Mouse (Mus musculus) hindbrain, embryonic 15.5 days (tissue): ENCODE results near the gene Tmem129. TPM values are rescaled to one million over a fixed set of nuclear protein-coding genes. Genes with fewer than 3 reads are reported as not detected.

ENCODE experiments used
- ATAC-seq: fragments of 200-750 bp; cut with Nextera tagmentation; 2 replicates; pipeline ENCODE4 v1.8.0; 2017; ENCODE audit warnings: low read depth, moderate number of reproducible peaks, moderate TSS enrichment; ENCODE audit not compliant: low FRiP score
- H3K27ac ChIP-seq: fragments of 300-500 bp; sonication (generic); replicated peaks from 2 replicates; pipeline ENCODE4 v1.5.1; 2015; ENCODE audit warnings: mild to moderate bottlenecking, inconsistent platforms
- H3K27me3 ChIP-seq: fragments of 300-500 bp; sonication (generic); 2 replicates; pipeline ENCODE4 v1.6.1; 2015; ENCODE audit warnings: control low read depth, inconsistent platforms
- H3K36me3 ChIP-seq: fragments of 300-500 bp; sonication (generic); 2 replicates; pipeline ENCODE4 v1.6.1; 2015; ENCODE audit warnings: control low read depth, inconsistent platforms
- H3K4me1 ChIP-seq: fragments of 300-500 bp; sonication (generic); replicated peaks from 2 replicates; pipeline ENCODE4 v1.6.1; 2015; ENCODE audit warnings: control low read depth, inconsistent platforms
- H3K4me2 ChIP-seq: fragments of 300-500 bp; sonication (generic); 2 replicates; pipeline ENCODE4 v1.6.1; 2015; ENCODE audit warnings: moderate library complexity, mild to moderate bottlenecking, inconsistent platforms
- H3K4me3 ChIP-seq: fragments of 300-500 bp; sonication (generic); 2 replicates; pipeline ENCODE4 v1.5.1; 2015; ENCODE audit warnings: mild to moderate bottlenecking, inconsistent platforms
- H3K9ac ChIP-seq: fragments of 300-500 bp; sonication (generic); 2 replicates; pipeline ENCODE4 v1.6.1; 2015; ENCODE audit warnings: inconsistent platforms
- H3K9me3 ChIP-seq: fragments of 300-500 bp; sonication (generic); 2 replicates; pipeline ENCODE4 v1.6.1; 2016; ENCODE audit warnings: control low read depth, inconsistent platforms
- WGBS: fragments of 180-500 bp; shearing (Covaris S2); methylation state at CpG from one replicate; pipeline ENCODE4 v1.1.7; 2015; 5-methylcytosine and 5-hydroxymethylcytosine counted together
- polyA plus RNA-seq: library from polyadenylated mRNA; unstranded; fragments of >200 nt; fragmentation: Nextera tagmentation; extraction: Ambion mirVana; gene quantifications from 2 replicates; pipeline ENCODE4 v1.2.1, GENCODE M21; 2015

The Tmem129 gene
- polyA plus RNA-seq, 1 experiment from 2014 or later, result 31.4 TPM

DNA sequence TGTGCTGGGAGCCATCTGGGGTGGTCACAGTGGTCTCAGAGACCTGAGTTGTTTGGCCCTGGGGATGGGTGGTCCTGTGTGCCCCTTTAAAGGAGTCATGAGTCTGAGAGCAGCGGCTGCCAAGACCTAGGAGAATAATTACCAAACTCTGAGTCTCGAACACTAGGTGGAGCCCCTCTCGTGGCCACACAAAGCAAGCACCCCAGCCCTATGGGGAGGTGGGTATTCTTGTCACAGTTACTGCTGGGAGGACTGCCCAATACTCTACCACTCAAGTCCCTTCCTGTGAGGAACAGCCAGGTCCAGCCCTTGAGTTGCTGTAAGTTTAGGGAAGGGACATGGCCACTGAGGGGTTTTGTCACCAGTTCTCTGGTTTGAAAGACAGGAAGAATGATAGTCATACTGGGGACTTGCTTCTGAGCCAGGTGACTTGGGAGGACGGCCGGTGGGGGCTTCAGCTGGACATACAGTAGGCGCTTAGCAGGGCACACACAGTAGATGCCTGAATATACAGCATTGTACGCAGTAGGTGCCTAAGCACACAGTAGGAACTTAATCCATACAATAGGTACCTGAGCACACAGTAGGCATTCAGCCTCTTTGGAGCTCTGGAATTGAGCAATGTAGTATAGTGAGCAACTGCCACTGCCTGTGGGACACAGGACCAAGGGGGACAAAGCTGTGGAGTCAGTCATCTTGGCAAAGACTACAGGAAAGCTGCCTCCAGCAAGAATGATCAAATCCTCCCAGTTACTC is 25.9 kb upstream of the Tmem129 start:
- Histone ChIP-seq H3K27ac (no peak overlapping the region), H3K4me1 (peaks cover 6% of the 10 kb centered on the region), H3K27me3 (peaks cover 4% of the 10 kb centered on the region; the same call in 1 of the 2 replicates), H3K9me3 (no peaks in the 10 kb centered on the region), H3K4me2 (no peak overlapping the region), H3K36me3 (no peaks in the 10 kb centered on the region), H3K9ac (no peak overlapping the region), H3K4me3 (no peak overlapping the region)
- WGBS, result 51% methylated on average over 7 of the region's 7 CpGs
- ATAC-seq, result peak; percentile 53; the same call in 1 of the 2 replicates

DNA sequence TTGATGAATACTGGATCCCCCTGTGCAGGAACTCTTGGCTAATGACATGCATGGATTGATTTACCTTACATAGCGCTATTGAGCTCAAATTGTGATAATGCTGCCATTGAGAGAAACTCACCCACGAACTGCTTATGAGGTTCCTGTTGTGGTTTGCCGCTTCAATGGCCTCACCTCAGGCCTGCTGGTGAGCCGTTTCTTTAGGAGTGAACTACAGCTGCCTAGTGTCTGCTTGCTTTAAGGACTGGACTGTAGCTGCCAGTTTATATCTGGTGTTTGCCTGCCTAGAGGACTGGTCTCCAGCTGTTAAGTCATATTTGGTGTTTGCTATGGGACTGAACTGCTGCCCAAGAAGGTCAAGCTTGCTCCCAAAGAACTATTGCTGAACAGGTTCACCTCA is 24.7 kb upstream of the Tmem129 start:
- no peak for ATAC-seq
- Histone ChIP-seq H3K4me3 (no peak overlapping the region), H3K9ac (no peak overlapping the region), H3K27me3 (peaks cover 4% of the 10 kb centered on the region; the same call in 1 of the 2 replicates), H3K4me2 (no peak overlapping the region), H3K4me1 (no peaks in the 10 kb centered on the region), H3K27ac (no peak overlapping the region), H3K36me3 (no peaks in the 10 kb centered on the region), H3K9me3 (no peaks in the 10 kb centered on the region)
- WGBS, result 74% methylated on average over 4 of the region's 4 CpGs

DNA sequence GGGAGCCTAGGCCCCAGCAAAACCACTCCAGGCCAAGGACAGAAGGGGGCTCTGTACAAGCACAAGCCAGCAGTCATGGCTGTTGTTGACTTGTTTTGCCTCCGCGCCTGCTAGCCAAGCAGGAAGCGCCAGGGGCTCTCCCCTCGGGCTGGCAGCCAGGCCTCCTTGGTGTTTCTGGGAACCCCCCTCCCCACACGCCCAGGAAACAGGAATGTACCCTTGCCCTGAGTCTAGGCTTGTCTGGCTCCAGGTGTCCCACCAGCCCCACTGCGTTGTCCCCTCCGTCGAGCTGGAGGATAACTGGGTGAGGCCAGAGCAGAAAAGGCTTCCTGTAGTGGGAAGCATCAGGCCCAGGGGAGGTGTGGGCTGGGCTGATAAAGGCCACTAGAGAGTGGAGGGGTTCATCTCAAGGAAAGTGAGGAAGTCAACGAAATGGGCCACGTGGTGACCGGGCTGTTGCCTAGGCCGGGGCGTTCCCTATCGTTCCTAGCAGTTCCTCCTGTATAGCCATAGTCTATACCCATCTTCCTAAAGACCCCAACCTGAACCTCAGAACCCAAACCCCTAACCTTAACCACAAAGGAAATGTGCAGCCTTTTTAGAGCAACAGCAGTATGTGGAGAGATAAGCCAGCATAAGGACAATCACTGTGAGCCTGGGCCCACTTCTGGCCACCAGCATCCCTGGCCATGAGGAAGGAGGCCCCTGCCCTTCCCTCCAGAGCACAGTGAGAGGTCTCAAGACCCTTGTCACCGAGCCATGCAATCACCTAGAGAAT is 23.6 kb upstream of the Tmem129 start:
- ATAC-seq, result no peak
- Histone ChIP-seq H3K9ac (no peak overlapping the region), H3K4me3 (no peak overlapping the region), H3K27me3 (peaks cover 4% of the 10 kb centered on the region; the same call in 1 of the 2 replicates), H3K4me1 (no peaks in the 10 kb centered on the region), H3K9me3 (no peaks in the 10 kb centered on the region), H3K4me2 (no peak overlapping the region), H3K36me3 (no peaks in the 10 kb centered on the region), H3K27ac (no peak overlapping the region)
- WGBS, result 76% methylated on average over 15 of the region's 15 CpGs

DNA sequence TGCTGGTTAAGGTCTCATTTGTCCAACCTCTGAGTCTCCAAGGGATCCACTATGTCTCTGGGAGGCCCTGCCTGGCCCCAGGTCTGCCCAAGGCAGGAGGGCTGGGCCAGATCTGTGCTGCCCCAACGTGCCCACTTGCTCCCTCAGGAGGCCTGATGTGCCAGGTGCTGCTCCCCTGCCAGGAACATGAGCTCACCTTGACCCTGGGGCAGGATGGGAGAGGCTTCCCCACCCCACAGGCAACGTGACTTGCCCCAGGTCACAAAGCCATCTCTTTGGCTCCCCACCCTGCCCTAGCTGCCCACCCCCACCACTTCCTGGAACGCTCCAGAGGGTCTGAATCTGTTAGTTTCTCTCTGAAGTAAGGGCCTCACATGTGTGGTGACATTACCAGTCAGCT is 22.8 kb upstream of the Tmem129 start:
- 59% methylated on average over 3 of the region's 3 CpGs for WGBS
- H3K27ac ChIP-seq, result no peak overlapping the region
- ATAC-seq, result no peak
- no peak overlapping the region for H3K4me2 ChIP-seq
- H3K9me3 ChIP-seq, result no peaks in the 10 kb centered on the region
- H3K4me3 ChIP-seq, result no peak overlapping the region
- H3K4me1 ChIP-seq, result no peaks in the 10 kb centered on the region
- H3K36me3 ChIP-seq, result no peaks in the 10 kb centered on the region
- no peak overlapping the region for H3K9ac ChIP-seq
- peaks cover 4% of the 10 kb centered on the region; the same call in 1 of the 2 replicates for H3K27me3 ChIP-seq

DNA sequence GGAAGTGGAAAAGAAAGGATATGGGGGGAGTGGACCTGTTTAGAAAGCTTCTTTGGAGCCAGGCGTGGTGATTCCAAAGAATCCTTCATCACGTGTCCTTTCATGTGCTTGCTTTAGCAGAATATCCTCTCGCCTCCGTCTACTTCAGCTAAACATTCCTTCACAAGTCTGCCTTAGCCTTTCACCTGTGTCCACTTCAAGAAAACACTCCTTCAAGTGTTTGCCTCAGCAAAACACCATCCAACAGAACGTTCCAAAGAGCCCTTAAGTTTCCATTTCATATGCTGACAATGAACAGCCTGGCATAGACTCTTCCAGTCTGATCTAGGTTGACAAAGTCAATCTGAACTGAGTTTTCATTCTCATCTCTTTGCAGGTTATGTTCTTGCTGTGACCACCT is 20.0 kb upstream of the Tmem129 start:
- Histone ChIP-seq H3K27me3 (no peaks in the 10 kb centered on the region), H3K4me1 (peaks cover 12% of the 10 kb centered on the region), H3K4me2 (no peak overlapping the region), H3K36me3 (no peaks in the 10 kb centered on the region), H3K9ac (no peak overlapping the region), H3K4me3 (no peak overlapping the region), H3K9me3 (no peaks in the 10 kb centered on the region), H3K27ac (no peak overlapping the region)
- WGBS, result 86% methylated on average over 5 of the region's 5 CpGs
- no peak for ATAC-seq

DNA sequence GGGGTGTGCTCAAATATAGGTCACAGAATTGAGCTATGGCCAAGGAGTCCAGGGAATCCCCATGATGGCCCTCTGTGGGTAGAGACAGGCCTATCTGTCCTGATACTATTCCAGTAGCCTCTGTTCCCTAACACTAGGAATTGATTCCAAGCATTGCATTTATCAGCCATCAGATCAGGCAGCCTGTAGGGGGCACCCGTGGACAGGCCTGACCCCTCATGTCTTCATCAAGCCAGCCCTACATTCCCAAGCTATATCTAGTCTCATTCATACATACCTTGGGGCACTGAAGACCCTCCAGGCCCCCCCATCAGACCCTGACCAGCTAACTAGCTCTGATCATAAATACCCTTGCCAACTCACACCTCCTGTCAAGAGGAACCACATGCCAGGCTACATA is 17.7 kb upstream of the Tmem129 start:
- ATAC-seq, result no peak; the same call in 1 of the 2 replicates
- WGBS, result 3% methylated on average over 1 of the region's 1 CpGs
- Histone ChIP-seq H3K27me3 (no peaks in the 10 kb centered on the region), H3K9ac (no peak overlapping the region), H3K4me2 (no peak overlapping the region), H3K36me3 (no peaks in the 10 kb centered on the region), H3K4me3 (no peak overlapping the region), H3K27ac (no peak overlapping the region), H3K9me3 (no peaks in the 10 kb centered on the region), H3K4me1 (peaks cover 12% of the 10 kb centered on the region)

DNA sequence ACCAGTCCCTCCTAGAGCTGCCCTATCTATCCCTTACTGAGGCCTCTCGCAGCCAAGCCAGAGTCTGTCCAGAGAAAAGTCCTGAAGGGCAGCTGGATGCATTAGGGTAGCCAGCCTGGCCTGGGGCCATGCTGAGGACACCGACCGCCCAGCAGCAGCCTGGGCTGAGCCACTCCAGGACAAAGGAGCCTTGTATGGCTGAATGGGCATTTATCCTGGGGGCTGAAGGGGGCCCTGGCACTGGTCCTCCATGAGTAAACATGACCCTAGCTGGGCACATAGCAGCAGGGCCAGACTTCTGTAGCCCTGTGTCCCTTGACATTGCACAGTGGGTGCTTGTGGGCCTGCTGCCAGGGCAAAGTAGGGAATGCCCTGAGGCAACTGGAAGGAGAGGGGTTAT is 16.2 kb upstream of the Tmem129 start:
- no peaks in the 10 kb centered on the region for H3K9me3 ChIP-seq
- ATAC-seq, result peak; percentile 90
- no peak overlapping the region for H3K9ac ChIP-seq
- 47% methylated on average over 3 of the region's 3 CpGs for WGBS
- no peak overlapping the region for H3K4me2 ChIP-seq
- no peaks in the 10 kb centered on the region for H3K27me3 ChIP-seq
- no peak overlapping the region for H3K27ac ChIP-seq
- H3K4me1 ChIP-seq, result peaks cover 12% of the 10 kb centered on the region
- H3K4me3 ChIP-seq, result no peak overlapping the region
- H3K36me3 ChIP-seq, result no peaks in the 10 kb centered on the region

DNA sequence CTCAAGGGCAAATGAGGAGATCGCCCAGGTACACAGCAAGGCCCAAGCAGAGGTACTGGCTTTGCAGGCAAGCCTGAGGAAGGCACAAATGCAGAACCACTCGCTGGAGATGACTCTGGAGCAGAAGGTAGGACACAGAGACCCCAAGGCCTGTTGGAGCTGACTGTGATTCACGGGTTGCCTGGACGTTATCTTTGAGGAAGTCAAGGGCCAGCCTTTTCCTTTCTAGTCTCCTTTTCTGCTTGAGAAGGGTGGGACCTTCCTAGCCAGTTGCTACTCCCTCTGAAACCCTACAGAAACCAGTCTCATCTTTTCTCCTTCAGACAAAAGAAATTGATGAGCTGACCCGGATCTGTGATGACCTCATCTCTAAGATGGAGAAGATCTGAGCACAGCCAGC is 13.4 kb upstream of the Tmem129 start:
- Histone ChIP-seq H3K9me3 (no peaks in the 10 kb centered on the region), H3K4me3 (no peak overlapping the region), H3K4me1 (peaks cover 12% of the 10 kb centered on the region), H3K27me3 (no peaks in the 10 kb centered on the region), H3K27ac (no peak overlapping the region), H3K9ac (no peak overlapping the region), H3K36me3 (no peaks in the 10 kb centered on the region), H3K4me2 (no peak overlapping the region)
- WGBS, result 81% methylated on average over 5 of the region's 5 CpGs
- ATAC-seq, result no peak

DNA sequence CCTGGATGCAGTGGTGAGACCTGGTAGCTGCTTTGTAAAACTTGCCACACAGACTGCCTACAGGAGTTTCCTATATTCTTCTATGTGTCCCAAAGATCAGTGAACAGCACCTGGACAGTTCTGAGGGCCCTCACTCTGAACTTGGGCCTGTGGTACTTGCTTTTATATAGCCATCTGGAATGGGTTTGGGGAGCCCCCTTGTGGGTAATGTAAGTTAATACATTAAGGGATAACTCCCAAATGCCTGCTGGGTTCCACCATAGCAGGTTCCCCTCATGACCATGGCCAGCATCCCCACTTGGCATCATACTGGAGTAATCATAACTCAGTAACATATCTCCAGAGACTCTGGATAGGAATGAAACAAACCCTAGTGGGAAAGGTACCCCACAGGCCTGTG is 10.0 kb upstream of the Tmem129 start:
- Histone ChIP-seq H3K36me3 (no peaks in the 10 kb centered on the region), H3K4me3 (no peak overlapping the region), H3K27ac (no peak overlapping the region), H3K27me3 (no peaks in the 10 kb centered on the region), H3K9ac (no peak overlapping the region), H3K4me2 (no peak overlapping the region), H3K4me1 (no peaks in the 10 kb centered on the region), H3K9me3 (no peaks in the 10 kb centered on the region)
- ATAC-seq, result no peak

DNA sequence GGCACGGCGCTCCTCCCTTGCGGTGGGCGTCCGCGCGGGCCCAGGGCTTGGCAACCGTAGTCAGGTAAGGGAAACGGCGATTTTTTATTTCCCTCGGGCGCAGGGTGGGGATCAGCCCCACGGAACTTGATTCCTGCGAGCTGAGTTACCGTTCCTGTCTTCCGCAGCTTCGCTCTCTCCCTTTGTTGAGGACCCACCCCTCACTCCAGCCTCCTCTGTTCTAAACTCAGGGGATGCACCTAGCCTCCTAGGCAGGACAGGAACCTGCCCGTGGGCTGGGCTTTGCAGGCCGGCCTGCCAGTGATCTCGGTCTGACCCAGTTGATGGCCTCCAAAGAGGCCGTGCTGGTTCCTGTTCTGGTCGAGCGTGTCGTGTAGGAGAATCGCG is 441 bp upstream of the Tmem129 start:
- 0 out of 2 replicates have a peak overlapping the region, but pooled peaks have one; percentile 98 for H3K27ac ChIP-seq
- peak; percentile 1; the same call in 1 of the 2 replicates for ATAC-seq
- H3K27me3 ChIP-seq, result no peaks in the 10 kb centered on the region
- peak overlapping the region; percentile 86 for H3K4me2 ChIP-seq
- no peaks in the 10 kb centered on the region for H3K9me3 ChIP-seq
- 0% methylated on average over 26 of the region's 26 CpGs for WGBS
- H3K9ac ChIP-seq, result peak overlapping the region; percentile 52
- 0 out of 2 replicates have a peak, but pooled peaks cover 3% of the 10 kb centered on the region for H3K36me3 ChIP-seq
- H3K4me1 ChIP-seq, result peaks cover 32% of the 10 kb centered on the region
- H3K4me3 ChIP-seq, result peak overlapping the region; percentile 75

DNA sequence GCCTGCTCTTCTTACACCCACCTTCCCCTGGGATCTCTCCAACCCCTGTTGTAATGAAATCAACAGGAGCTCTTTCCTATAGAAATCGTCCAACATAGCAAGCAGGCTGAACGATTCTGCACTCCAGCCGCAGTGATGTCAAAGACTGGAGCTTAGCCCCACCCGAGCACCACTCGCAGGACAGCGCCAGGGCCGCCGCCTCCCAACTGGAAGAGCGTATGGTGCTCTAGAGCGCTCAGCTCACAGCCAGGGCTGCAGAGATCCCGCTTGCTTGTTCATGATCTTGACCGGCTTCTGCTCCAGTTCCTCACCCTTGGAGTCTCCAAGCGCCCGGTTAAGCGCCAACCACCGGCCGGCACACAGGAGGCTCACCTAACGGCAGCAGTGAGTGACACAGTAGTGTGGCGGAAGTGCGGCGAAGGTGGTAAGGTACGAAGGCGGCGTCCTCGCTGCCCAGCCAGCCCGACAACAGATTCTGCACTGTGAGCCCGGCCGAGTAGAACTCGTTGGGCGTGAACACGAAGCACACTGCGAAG is 897 bp downstream of the Tmem129 start:
- no peaks in the 10 kb centered on the region for H3K9me3 ChIP-seq
- ATAC-seq, result peak; percentile 25; the same call in 1 of the 2 replicates
- H3K4me2 ChIP-seq, result peak overlapping the region; percentile 86
- no peaks in the 10 kb centered on the region for H3K27me3 ChIP-seq
- H3K27ac ChIP-seq, result peak overlapping the region; percentile 98
- H3K4me3 ChIP-seq, result peak overlapping the region; percentile 75
- under 1% methylated on average over 32 of the region's 32 CpGs for WGBS
- H3K36me3 ChIP-seq, result 0 out of 2 replicates have a peak, but pooled peaks cover 5% of the 10 kb centered on the region
- H3K9ac ChIP-seq, result peak overlapping the region; percentile 75
- H3K4me1 ChIP-seq, result peaks cover 35% of the 10 kb centered on the region

DNA sequence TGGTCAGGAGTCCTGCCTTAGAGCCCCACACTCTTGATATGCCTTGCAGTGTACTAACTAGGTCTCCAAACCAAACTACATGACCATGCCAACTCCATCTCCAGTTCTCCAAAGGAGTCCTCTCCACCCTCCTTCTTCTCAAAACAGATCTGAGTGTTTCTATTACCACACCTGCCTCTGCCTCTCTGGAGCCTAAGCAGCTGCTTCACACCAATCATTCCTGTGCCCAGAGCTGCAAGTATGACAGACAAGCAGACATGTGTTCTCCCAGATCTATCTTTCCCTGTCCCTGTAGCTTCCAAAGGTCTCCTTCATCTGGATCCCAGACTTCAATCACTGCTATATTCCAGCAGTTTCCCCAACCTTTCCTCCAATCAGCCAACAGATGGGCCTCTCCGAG is 1.5 kb downstream of the Tmem129 start:
- 0 out of 2 replicates have a peak, but pooled peaks cover 5% of the 10 kb centered on the region for H3K36me3 ChIP-seq
- H3K4me3 ChIP-seq, result peak overlapping the region; percentile 75
- H3K4me2 ChIP-seq, result peak overlapping the region; percentile 86
- no peaks in the 10 kb centered on the region for H3K27me3 ChIP-seq
- peak overlapping the region; percentile 75 for H3K9ac ChIP-seq
- peaks cover 35% of the 10 kb centered on the region for H3K4me1 ChIP-seq
- 14% methylated on average over 1 of the region's 1 CpGs for WGBS
- no peak for ATAC-seq
- H3K9me3 ChIP-seq, result no peaks in the 10 kb centered on the region
- peak overlapping the region; percentile 98 for H3K27ac ChIP-seq
